Mouse (Mus musculus) right cerebral cortex, postnatal 14 days (tissue): ENCODE results near the gene Nck1.

Source experiments
- DNase-seq: peaks from one replicate; pipeline ENCODE4 v3.0.0; 2022

The Nck1 gene

GRCm38 (mm10) chr9:100468151-100468550 is 77.8 kb downstream of the Nck1 start:
- DNase-seq, result no peak

GRCm38 (mm10) chr9:100467653-100468052 is 78.3 kb downstream of the Nck1 start:
- peak; percentile 26 for DNase-seq

- DNase-seq, result no peak
Observed at GRCm38 (mm10) chr9:100466743-100467142, 79.2 kb downstream of the Nck1 start.

- DNase-seq, result no peak
Observed at GRCm38 (mm10) chr9:100465988-100466387, 79.9 kb downstream of the Nck1 start.

GRCm38 (mm10) chr9:100465380-100465779 is 80.6 kb downstream of the Nck1 start:
- DNase-seq, result no peak

- DNase-seq, result no peak
Observed at GRCm38 (mm10) chr9:100463771-100464170, 82.2 kb downstream of the Nck1 start.

- no peak for DNase-seq
Observed at GRCm38 (mm10) chr9:100462098-100462497, 83.8 kb downstream of the Nck1 start.

- peak; percentile 38 for DNase-seq
Observed at GRCm38 (mm10) chr9:100461671-100462070, 84.3 kb downstream of the Nck1 start.

GRCm38 (mm10) chr9:100460203-100460602 is 85.7 kb downstream of the Nck1 start:
- no peak for DNase-seq

- DNase-seq, result no peak
Observed at GRCm38 (mm10) chr9:100457971-100458681, 87.8 kb downstream of the Nck1 start.

GRCm38 (mm10) chr9:100454664-100454993 is 91.3 kb downstream of the Nck1 start:
- DNase-seq, result no peak

- DNase-seq, result peak; percentile 67
Observed at GRCm38 (mm10) chr9:100453944-100454663, 91.8 kb downstream of the Nck1 start.

GRCm38 (mm10) chr9:100452432-100452831 is 93.5 kb downstream of the Nck1 start:
- no peak for DNase-seq

GRCm38 (mm10) chr9:100446059-100446686 is 99.8 kb downstream of the Nck1 start:
- peak; percentile 86 for DNase-seq
